Mouse (Mus musculus): ENCODE measurements around the gene Psen2. TPM values are rescaled to one million over a fixed set of nuclear protein-coding genes. Genes with fewer than 3 reads are reported as not detected.
A peak's percentile ranks its signal among the peaks of the same experiment; 100 is the strongest.

Psen2 gene
- total RNA-seq, 2 experiments from 2014 or later = 7.9 to 8.0 TPM

DNA sequence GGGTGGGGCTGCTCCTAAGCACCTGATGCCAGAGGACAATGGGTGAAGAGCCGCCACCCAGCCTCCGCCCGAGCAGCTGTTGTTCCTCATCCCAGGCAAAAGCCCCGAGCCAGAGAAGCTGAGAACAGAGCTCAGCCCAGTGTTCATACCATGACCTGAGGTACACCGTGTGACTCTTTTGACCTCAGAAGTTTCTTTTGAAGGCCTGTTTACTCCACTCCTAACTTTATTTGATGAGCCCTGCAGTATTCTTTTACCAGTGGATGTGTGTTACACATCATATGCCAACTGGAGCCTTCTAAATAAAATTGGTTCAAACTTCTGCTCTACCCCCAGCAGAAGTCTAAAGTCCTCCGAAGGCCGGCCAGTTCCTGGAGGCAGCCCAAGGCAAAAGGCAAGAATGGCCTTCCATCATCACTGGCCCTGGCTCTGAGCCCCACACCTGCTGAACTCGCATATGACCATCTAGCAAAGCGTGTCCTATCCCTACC, 52.4 kb downstream of the Psen2 start:
- peak in 1 of 2 experiments; percentile 50 for DNase-seq
- intact Hi-C loops (cut with DNase I) = no loop called here

DNA sequence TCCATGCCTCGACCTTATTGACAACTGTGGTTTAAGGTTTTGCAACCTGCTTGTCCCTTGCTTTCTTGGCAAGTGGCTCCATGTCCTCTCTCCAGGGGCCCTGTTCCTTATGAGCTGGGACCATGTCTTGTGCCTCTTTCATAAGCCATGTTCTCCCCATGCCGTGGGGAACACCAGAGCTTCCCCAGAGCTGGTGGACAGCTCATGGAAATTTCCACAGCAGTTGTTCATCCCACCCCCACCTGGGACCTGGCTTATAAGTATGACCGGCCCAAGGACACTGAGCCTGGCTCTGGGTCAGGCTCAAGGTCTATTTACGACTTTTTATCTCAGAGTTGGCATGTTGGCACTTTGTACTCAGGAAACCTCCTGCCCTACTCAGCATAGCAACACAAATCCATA, 53.2 kb downstream of the Psen2 start:
- intact Hi-C loops (cut with DNase I) = no loop called here
- peak in 1 of 2 experiments; percentile 34 for DNase-seq

DNA sequence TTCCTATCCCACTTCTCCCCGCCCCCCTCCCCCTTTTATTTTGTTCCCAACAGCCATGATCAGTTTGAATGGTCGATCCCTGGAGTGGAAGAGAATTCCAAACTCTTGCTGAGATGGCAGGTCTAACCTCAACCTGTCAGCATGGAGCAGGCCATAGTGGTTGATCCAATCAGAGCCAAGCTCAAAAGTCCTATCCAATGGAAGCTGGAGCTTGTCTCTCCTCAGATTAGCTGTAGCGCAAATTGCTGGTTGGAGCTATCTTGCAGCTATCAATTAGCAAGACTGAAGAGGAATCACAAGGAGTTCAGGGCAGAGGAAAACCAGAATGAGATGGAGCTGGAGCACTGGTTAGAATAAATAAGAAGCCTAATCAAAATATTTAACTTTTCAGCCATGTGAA, 54.9 kb downstream of the Psen2 start:
- intact Hi-C loops (cut with DNase I) = no loop called here
- DNase-seq = no peak

DNA sequence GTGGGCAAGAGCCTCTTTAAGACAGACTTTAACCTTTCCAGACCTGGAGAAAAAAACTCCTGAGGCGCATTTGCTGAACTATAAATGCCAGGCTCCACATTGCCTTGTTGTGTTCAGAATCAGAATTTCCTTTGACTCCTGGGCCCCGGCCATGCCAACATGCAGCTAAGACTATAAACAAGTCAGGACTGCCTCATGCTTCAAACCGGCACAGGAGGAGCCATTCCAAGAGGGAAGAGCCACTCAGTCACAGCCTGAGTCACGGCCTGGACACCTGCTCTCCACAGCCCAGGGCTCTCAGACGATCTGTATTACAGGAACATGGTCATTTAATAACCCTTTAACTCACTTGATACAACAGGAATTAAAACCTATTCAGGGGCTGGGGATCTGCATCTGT, 62.5 kb downstream of the Psen2 start:
- DNase-seq = peak in 1 of 2 experiments; percentile 38
- intact Hi-C loops (cut with DNase I) = no loop called here

DNA sequence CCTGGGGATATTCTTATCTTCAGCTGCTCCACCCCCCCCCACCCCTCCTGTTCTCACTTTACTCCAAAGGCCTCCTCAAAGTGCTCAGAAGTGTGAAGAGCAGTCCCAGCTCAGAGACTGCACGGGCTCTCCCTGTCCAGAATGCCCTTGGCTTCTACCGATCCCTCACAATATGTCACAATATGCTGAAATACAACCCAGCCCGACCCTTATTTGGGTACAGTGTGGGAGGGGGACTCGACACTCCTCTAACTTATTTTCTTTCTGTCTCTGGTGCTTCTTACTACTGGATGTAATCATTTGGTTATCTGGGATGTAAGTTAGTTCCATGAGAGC, 63.6 kb downstream of the Psen2 start:
- DNase-seq = no peak
- intact Hi-C loops (cut with DNase I) = no loop called here

DNA sequence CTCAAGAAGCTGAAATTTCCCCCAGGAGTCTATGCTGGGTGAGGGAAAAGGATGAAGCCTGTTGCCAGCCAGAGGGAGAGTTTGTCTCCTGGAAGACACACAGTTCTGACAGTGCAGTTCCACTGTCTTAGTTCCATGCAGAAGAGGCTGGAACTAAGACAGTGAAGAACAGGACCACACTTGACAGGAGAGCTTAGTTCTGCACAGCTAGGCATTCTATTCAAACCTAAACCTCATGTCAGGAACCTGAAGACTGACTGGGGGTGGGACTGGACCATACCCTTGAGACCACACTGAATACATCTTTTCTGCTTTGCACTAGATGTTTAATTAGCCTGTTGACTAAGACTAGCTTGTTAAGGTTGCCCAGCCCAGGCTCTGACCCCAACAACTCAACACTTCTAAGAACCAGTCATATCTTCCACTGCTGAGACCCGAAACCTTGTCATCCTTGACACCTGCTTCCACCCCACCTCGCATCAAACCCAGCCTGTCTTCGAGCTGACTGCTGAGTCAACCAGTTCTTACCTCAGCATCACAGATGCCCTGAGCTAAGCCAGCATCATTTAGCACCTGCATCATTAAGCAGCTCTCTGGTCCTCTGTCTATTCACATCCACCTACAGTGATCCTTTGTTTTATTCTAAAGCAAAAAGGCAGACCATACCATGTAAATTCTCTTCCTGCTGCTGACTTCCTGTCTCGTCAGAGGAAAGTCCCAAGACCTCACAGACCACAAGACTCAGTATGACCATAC, 64.1 kb downstream of the Psen2 start, which contains the start of gene Coq8a:
Gene Coq8a (minus strand): TSS at position 644 of the 756 bp plus-strand sequence.
- intact Hi-C loops (cut with DNase I) = no loop called here
- DNase-seq = no peak

DNA sequence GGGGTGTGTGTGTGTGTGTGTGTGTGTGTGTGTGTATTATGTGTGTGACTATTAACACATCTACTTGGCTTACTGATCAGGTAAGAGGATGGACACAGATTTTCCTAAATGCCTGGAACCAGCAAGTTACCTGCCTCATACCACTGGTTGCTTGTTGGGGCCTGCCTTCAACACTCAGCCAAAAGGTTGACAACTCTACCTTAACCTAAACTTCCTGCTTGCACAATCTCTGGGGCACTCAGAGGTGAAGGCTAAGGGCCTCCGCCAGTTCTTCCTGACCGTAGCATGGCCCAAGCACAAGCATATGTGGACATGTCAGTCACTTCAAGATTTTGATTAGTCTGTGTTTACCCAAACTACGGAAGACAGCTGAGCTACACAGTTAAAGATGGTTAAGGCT, 65.3 kb downstream of the Psen2 start:
- intact Hi-C loops (cut with DNase I) = no loop called here
- DNase-seq = no peak

DNA sequence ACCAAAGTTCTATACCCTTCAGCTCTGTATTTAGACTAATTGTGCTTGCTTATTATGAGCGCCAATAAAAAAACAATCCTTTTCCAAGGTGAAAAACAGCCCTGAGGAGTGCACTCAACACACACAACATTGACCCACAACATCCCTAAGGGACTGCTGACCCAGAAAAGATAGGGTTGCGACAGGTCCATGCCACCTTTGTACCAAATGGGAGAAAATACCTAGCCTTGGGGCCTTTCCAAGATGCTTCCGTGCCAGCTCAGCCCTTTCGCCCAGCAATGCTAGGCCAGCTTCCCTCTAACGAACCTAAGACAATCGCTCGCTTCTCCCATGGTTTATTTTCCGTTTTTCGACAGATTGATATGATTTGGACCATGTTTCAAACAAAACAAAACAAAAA, 66.7 kb downstream of the Psen2 start:
- intact Hi-C loops (cut with DNase I) = no loop called here

DNA sequence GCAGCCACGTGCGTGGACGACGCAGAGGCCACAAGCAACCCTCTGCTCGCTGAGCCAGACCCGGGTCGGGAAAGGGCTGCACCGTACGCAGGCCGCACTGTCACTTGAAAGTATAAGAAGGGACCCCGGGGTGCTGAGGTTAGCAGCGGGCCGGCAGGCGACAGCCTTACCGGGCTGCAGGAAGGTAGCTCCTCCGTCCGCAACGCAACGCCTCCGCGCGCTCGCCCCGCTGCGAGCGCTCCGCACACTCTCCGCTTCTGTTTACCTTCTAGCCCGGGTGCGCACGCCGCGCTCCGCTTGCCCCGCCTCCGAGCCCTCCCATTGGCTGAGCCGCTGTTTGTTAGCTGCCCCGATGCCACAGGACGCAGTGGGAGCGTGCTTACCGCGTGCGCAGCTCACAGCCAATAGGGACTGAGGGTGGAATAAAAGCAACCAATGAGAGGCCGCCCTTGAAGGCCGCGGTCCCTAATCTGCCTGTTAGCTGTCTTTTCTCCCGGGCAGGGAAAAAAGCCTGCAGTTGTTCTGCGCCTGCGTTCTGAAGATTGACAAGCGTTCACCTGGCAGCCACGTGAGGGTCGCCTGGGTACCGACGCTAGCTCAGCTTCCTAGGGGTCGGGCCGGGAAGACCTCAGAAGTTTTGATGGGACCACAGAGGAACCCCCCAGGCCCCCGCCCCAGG, 67.4 kb downstream of the Psen2 start:
- DNase-seq = peak; percentile 96 to 97
- intact Hi-C loops (cut with DNase I) = no loop called here

More for the DNA sequence above, 66.7 kb downstream of the Psen2 start:
- DNase-seq = no peak

DNA sequence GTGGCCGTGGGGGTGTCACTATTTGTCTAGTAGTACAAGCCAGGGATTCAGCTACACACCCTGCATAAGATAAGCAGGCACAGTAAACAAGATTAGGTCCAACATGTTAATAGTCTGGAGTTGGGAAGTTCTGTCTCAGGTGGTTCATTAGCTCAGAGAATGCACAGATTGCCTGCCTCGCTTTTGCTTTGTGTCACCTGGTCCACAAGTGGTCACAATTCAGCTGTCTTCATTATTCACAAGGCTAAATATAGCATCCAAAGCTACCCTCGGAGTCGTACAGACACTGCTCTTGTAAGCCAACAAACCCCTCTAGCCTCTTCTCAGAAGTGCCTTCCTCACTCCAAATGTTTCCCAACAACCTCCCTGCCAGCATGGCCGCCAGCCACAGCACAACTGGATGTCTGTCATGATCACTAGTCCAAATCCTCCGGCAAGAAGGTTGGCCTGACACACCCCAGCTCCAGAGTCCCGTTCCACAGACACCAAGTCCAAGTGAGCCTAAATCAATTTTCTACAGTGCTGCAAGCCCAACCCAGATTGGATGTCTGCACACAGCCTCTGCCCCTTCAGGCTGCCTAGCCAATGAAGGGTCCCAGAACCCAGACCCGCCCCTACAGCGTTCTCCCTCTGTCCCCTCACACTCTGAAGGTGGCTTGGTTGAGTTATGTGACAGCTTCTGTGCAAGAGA, 68.3 kb downstream of the Psen2 start:
- DNase-seq = peak; percentile 58 to 66
- intact Hi-C loops (cut with DNase I) = no loop called here

DNA sequence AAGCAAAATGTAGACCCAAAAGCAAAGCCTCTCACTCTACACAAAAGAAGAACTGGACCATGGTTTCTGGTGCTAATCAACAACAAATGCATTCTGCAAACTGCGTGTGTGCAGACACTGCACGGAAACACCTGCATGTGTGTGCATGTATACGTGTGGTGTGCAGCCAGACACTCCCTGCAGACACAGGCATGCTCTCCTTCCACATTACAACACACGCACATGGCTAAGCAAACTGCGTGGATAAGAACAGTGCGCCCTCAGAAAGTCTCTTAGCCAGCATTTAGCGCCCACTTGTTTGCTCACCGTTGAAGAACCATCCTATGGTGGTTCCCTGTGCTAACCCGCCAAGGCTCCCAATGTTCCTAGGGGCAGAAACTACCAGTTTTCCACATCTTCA, 69.2 kb downstream of the Psen2 start:
- DNase-seq = no peak
- intact Hi-C loops (cut with DNase I) = no loop called here

DNA sequence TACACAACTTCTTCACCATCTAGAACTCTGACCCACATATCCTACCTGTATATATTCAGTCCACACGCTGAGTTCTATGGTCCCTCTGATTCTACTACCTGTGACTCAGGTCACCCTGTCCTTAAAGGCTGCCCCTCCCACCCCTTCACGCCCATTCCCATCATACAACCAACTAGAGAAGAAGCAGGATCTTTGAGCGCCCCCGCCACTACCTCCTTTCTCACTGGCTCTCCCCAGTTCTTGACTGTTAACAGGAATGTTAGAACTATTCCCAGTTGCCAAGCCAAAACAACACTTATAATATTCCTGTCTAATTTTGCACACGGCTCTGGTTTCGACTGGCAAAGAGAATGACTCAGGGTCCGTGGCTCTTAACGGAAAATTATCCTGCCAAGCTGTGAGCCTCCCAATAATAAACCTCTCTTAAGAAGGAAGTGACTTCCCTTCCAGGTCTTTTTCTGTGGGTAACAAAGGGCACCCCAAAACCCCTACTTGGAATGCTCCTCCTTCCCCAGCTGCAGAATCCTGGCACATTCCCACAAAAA, 69.8 kb downstream of the Psen2 start:
- intact Hi-C loops (cut with DNase I) = no loop called here
- no peak for DNase-seq

DNA sequence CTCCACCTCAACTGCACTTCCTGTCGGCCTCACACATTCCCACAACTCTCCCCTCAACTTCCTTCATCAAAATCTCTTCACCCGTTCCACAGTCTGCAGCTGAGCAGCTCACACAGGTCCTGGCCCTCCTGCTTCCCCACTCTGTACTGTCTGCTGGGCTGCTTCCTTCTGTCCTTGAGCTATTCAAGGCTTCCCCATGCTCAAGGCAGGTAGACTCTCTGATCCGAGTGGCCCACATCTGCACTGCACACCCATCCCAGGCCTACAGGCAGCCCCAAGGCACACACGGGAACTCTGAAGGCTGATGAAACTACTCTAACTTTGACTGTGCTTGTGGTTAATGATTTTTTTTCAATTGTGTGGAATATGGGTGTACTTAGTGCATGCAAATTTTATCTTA, 70.4 kb downstream of the Psen2 start:
- intact Hi-C loops (cut with DNase I) = no loop called here
- DNase-seq = no peak

DNA sequence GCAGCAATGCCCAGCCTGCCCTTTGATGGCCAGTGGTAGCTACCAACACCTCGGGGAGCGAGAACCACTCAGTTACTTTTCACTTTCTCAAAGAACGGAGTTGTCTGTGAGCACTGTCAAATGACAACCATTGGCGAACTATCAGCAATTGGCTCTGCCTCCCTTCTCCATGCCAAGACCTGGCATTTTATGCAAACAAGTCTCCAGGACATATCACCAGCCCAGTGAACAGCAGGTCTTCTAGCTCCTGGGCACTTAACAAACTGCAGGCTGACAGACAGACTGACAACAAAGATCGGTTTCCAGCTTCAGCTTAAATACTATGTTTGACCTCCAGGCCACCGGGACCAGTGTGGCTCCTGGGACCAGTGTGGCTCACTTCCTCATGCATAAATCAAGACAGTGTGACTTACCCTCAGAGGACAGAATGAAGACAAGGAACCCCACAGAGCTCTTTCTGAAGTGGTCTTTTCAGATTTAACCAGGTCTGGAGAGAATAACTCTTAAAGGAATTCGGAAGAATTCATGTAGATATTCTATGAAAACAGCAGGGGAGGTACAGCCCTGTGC, 71.5 kb downstream of the Psen2 start:
- intact Hi-C loops (cut with DNase I) = no loop called here

DNA sequence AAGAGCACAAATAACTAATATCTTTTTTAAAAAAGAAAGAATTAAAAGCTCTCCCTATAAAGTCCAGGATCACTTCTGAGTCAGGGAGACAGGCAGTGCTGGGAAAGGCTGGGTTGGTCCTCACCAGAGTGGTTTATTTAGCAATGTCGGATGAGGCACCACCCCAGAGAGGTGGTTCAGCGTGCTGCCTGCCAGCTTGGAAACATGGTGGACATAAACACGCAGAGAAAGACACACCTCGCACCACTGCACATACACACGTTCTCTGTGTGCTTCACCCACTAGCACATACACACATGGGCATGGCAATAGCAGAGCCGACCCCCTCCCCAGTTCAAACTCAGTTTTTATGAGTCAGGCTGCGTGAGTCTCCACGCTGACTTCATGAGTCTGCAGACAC, 72.1 kb downstream of the Psen2 start:
- DNase-seq = no peak
- intact Hi-C loops (cut with DNase I) = no loop called here

More for the DNA sequence above, 71.5 kb downstream of the Psen2 start:
- no peak for DNase-seq

DNA sequence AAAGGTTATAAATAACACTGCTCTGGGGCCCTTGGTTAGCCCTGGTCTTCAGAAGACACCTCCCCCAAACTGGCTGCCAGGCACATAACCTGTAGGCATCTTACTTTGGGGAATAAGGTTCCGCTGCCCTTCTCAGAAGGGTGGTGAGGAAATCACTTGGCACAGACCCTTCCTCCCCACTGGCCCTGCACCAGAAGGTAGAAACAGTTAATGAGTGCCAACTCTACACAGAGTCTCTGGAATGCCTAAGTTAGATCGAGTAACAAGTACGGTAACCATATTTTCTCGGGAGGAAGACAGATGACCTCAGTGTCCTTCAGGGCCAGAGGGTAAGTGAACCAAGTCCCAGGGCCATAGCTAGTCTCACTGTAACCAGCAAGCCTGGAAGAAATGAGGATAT, 74.3 kb downstream of the Psen2 start:
- DNase-seq = peak in 1 of 2 experiments; percentile 52
- intact Hi-C loops (cut with DNase I) = no loop called here

DNA sequence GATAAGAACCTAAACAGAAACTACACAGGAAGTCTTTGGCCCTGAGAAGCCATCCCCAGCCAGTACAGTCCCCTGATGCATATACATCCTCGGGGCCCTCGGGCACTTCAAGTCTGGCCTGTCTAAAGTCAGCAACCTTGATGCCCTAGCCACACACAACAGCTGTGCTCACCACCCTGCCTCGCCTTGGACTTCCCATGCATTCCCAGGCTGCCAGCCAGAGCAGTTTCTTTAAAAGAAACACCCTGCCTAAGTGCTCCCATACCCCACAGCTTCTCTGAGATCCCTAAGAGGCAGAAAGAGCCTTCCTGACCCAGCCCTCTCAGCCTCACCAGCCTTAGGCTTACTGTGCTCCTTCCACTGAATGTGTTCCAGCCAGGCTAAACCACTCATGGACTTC, 76.9 kb downstream of the Psen2 start:
- no peak for DNase-seq
- intact Hi-C loops (cut with DNase I) = no loop called here

DNA sequence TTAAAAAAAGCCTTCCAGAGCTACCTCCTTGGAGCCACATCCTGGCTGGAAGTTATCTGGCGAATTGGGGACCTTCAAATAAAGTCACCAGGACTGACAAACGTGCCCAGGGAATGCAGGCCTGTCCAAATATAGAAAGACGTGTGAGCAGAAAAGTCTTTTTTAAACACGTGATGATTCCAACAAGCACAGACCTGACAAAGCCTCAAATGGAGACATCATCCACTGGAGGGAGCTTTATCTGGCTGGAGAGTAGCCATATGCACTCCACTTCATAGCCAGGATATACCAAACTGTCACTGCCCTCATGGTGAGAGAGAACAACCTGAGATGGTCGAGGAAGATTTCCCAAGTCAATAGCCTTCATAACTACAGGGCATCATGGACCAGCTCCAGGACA, 77.4 kb downstream of the Psen2 start:
- intact Hi-C loops (cut with DNase I) = no loop called here

DNA sequence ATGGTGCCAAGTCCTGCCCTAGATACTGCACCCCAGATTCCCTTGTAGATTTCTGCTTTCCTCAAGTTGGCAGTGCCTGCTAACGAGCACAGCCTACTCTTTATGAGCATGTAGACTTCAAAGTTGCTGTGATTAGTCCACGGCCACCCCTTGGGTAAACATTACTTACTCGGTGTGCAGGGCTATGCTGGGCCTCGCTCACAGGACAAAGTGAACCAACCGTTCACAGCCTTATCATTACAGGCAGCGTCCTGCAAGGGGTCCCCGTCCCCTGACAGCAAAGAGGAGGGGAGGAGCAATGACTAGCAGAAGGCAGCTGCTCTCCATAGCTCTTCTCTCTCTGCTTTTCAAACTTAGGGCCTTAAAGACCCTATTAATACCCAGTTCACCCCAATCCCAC, 78.5 kb downstream of the Psen2 start:
- intact Hi-C loops (cut with DNase I) = no loop called here
- no peak for DNase-seq

More for the DNA sequence above, 77.4 kb downstream of the Psen2 start:
- DNase-seq = no peak

DNA sequence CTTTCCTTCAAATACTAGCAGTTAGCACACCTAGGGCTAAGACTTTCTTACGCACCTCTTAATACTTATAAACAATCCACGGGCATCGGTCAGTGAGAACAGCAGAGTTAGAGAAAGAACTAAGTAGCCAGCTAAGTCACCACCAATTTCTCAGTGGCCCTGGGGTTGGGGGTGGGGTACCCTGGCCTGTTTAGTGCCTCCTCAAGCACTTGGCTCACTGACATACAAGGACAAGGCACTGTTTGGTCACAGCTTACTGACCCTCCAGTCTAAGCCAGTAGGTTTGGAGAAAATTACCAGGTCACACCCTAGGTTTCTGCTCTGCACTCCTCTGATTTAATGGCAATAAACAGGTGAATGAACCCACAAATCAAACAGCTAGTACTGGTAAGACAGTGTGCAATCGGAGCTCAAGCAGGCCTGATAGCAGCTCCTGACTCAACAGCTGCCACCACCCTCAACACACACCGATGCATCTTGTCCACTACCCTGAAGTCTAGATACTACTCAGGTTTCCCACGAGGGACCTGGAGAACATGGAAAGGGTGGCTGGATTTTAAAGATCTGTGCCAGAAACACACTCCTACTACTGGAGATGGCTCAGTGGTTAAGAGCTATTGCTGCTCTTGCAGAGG, 79.6 kb downstream of the Psen2 start:
- intact Hi-C loops (cut with DNase I) = no loop called here
- no peak for DNase-seq

Measured in gastrocnemius, postnatal 36 days (tissue).